Mouse (Mus musculus): Measurements from ENCODE around the gene Pfdn5. TPM values are rescaled to one million over a fixed set of nuclear protein-coding genes. Genes with fewer than 3 reads are reported as not detected.

Pfdn5 gene
- polyA plus RNA-seq, 1 experiment from 2014 or later, result 490 TPM

GRCm38 (mm10) chr15:102355871-102356441, 30.0 kb downstream of the Pfdn5 start:
- Histone ChIP-seq H3K4me1 (ENCODE audit: control insufficient read depth, insufficient read depth, low read length) (peaks cover 34% of the 10 kb centered on the region), H3K27ac (replicated peaks; ENCODE audit: low read depth, low read length) (peak overlapping the region; percentile 94), H3K4me2 (ENCODE audit: low read depth, severe bottlenecking) (peak overlapping the region; percentile 71), H3K9ac (ENCODE audit: low read length) (peak overlapping the region; percentile 80), H3K9me3 (ENCODE audit: control insufficient read depth, low read length) (no peaks in the 10 kb centered on the region), H3K36me3 (ENCODE audit: control insufficient read depth, insufficient read depth, low read length) (no peaks in the 10 kb centered on the region), H3K4me3 (ENCODE audit: low read depth, low read length) (peak overlapping the region; percentile 44), H3K27me3 (ENCODE audit: control insufficient read depth, insufficient read depth, low read length) (no peaks in the 10 kb centered on the region; the same call in 1 of the 2 replicates)
- DNase-seq (ENCODE audit: low spot score) (peak; percentile 83), ATAC-seq (ENCODE audit: insufficient number of reproducible peaks, low FRiP score, low TSS enrichment, low read depth) (peak; percentile 48)
- 2% methylated on average over 38 of the region's 38 CpGs for WGBS

DNA sequence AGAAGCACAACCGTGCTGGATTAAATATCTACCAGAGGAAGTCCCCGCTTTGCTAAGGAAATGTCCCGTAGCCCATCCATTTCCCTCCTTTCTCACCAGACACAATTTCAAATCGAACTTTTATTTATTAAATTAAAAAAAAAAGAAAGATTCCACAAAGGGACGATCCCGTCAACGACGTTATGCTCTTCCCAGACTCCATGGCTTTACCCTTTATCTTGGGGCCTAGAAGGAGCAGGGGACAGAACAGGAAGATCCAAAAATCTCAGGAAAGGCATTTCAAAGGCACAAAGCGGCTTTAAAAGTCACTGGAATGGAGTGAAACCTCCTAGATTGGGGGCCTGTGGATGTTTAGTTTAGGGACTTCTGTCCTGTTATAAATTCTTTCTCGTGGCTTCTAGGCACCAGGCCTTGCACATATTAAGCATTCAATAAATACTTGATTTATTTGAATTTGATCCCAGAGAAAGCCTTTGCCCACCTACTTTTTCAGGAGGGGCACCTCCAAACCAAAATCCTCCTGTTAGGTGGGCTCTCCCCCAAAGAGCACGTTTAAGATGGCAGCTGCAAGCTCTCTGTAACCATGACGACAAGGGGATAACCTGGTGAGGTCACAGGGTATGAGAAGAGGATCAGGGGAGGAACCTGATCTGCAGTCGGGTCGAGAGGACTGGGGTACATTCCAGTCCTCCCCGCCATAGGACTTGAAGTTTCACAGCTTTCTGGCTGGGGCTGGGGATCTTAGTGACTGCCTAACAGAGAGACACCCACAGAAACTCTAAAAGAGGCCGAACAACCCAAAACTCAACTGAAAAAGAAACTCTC, 30.8 kb downstream of the Pfdn5 start:
- H3K4me3 ChIP-seq (ENCODE audit: low read depth, low read length), result no peak overlapping the region
- WGBS, result 23% methylated on average over 16 of the region's 16 CpGs
- DNase-seq (ENCODE audit: low spot score) (no peak), ATAC-seq (ENCODE audit: insufficient number of reproducible peaks, low FRiP score, low TSS enrichment, low read depth) (no peak)
- H3K4me2 ChIP-seq (ENCODE audit: low read depth, severe bottlenecking), result peak overlapping the region; percentile 71
- no peaks in the 10 kb centered on the region for H3K9me3 ChIP-seq (ENCODE audit: control insufficient read depth, low read length)
- peak overlapping the region; percentile 80 for H3K9ac ChIP-seq (ENCODE audit: low read length)
- no peaks in the 10 kb centered on the region for H3K36me3 ChIP-seq (ENCODE audit: control insufficient read depth, insufficient read depth, low read length)
- H3K4me1 ChIP-seq (ENCODE audit: control insufficient read depth, insufficient read depth, low read length), result peaks cover 31% of the 10 kb centered on the region
- peak overlapping the region; percentile 94 for H3K27ac ChIP-seq (replicated peaks; ENCODE audit: low read depth, low read length)
- no peaks in the 10 kb centered on the region; the same call in 1 of the 2 replicates for H3K27me3 ChIP-seq (ENCODE audit: control insufficient read depth, insufficient read depth, low read length)

GRCm38 (mm10) chr15:102358126-102358525, 32.2 kb downstream of the Pfdn5 start:
- Histone ChIP-seq H3K27me3 (ENCODE audit: control insufficient read depth, insufficient read depth, low read length) (no peaks in the 10 kb centered on the region; the same call in 1 of the 2 replicates), H3K9ac (ENCODE audit: low read length) (no peak overlapping the region), H3K4me3 (ENCODE audit: low read depth, low read length) (0 out of 2 replicates have a peak overlapping the region, but pooled peaks have one; percentile 0), H3K4me1 (ENCODE audit: control insufficient read depth, insufficient read depth, low read length) (peaks cover 39% of the 10 kb centered on the region), H3K36me3 (ENCODE audit: control insufficient read depth, insufficient read depth, low read length) (no peaks in the 10 kb centered on the region), H3K27ac (replicated peaks; ENCODE audit: low read depth, low read length) (no peak overlapping the region), H3K4me2 (ENCODE audit: low read depth, severe bottlenecking) (peak overlapping the region; percentile 30; the same call in 1 of the 2 replicates), H3K9me3 (ENCODE audit: control insufficient read depth, low read length) (no peaks in the 10 kb centered on the region)
- DNase-seq (ENCODE audit: low spot score) (peak; percentile 67), ATAC-seq (ENCODE audit: insufficient number of reproducible peaks, low FRiP score, low TSS enrichment, low read depth) (no peak)
- 2% methylated on average over 25 of the region's 25 CpGs for WGBS

DNA sequence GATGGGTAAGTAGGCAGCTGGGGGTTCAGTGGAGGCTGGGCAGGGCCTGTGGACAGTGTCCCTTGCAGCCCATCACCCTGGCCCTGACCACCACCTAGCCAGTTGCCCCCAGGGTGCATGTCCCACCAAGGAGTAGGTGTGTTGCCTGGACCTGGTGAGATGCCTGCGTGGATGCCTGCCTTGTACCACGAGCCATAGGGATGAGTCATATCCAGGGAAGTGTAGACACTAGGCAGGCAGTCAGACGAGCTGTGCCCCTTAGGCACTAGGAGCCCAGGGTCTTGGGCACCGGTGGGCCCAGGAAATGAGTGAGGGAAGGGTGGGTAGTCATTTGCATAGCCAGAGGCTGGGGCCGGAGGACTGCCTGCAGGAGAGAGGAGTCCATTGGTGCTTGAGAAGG, 32.9 kb downstream of the Pfdn5 start:
- H3K9me3 ChIP-seq (ENCODE audit: control insufficient read depth, low read length), result no peaks in the 10 kb centered on the region
- 0 out of 2 replicates have a peak overlapping the region, but pooled peaks have one; percentile 18 for H3K9ac ChIP-seq (ENCODE audit: low read length)
- H3K27me3 ChIP-seq (ENCODE audit: control insufficient read depth, insufficient read depth, low read length), result no peaks in the 10 kb centered on the region; the same call in 1 of the 2 replicates
- no peak overlapping the region for H3K4me3 ChIP-seq (ENCODE audit: low read depth, low read length)
- 35% methylated on average over 5 of the region's 5 CpGs for WGBS
- DNase-seq (ENCODE audit: low spot score), result no peak
- no peaks in the 10 kb centered on the region for H3K36me3 ChIP-seq (ENCODE audit: control insufficient read depth, insufficient read depth, low read length)
- ATAC-seq (ENCODE audit: insufficient number of reproducible peaks, low FRiP score, low TSS enrichment, low read depth), result no peak
- peaks cover 39% of the 10 kb centered on the region for H3K4me1 ChIP-seq (ENCODE audit: control insufficient read depth, insufficient read depth, low read length)
- no peak overlapping the region for H3K4me2 ChIP-seq (ENCODE audit: low read depth, severe bottlenecking)
- H3K27ac ChIP-seq (replicated peaks; ENCODE audit: low read depth, low read length), result no peak overlapping the region

DNA sequence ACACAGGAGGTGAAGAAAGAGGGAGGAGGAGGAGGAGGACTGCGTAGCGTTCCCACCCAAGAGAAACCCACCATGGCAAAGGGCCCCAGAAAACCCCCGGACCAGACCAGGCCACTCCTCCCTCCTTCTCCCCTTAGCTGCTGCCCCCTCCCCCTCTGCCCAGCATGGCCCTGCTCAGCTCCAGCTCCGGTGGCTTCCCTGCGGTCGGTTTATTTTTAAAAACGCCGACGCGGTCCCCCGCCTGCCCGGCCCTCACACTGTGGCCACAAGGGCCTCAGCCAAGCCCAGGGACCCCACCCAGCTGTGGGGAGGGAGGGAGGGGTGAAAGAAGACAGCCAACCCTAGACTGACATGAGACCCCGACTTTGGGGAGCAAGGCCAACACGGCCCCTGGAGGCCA, 36.7 kb downstream of the Pfdn5 start:
- Histone ChIP-seq H3K9ac (ENCODE audit: low read length) (peak overlapping the region; percentile 58), H3K27me3 (ENCODE audit: control insufficient read depth, insufficient read depth, low read length) (no peaks in the 10 kb centered on the region; the same call in 1 of the 2 replicates), H3K36me3 (ENCODE audit: control insufficient read depth, insufficient read depth, low read length) (no peaks in the 10 kb centered on the region), H3K9me3 (ENCODE audit: control insufficient read depth, low read length) (no peaks in the 10 kb centered on the region), H3K4me3 (ENCODE audit: low read depth, low read length) (no peak overlapping the region), H3K4me2 (ENCODE audit: low read depth, severe bottlenecking) (peak overlapping the region; percentile 43), H3K4me1 (ENCODE audit: control insufficient read depth, insufficient read depth, low read length) (peaks cover 31% of the 10 kb centered on the region), H3K27ac (replicated peaks; ENCODE audit: low read depth, low read length) (peak overlapping the region; percentile 18; the same call in 1 of the 2 replicates)
- ATAC-seq (ENCODE audit: insufficient number of reproducible peaks, low FRiP score, low TSS enrichment, low read depth), result 0 out of 2 replicates have a peak, but pooled peaks have one; percentile 9
- WGBS, result 10% methylated on average over 14 of the region's 14 CpGs
- peak; percentile 51 for DNase-seq (ENCODE audit: low spot score)

DNA sequence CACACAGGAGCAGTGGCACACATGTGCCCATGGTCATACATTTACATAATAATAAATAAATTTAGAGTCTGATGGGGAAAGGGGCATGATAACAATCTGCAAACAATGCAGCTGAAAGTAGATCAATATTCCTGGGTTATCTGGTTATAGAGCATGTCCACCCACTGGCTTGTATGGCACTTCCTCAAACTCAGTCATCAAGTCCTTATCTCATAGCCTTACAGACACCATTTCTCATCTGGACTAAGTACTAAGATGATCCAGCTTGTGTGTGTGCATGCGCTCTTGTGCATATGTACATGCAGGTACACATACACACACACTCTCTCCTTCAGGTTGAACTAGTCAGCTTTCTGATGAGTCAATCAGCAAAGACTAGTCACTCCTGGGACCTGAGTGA, 38.8 kb downstream of the Pfdn5 start:
- 93% methylated on average over 1 of the region's 1 CpGs for WGBS
- no peak overlapping the region for H3K4me3 ChIP-seq (ENCODE audit: low read depth, low read length)
- no peak overlapping the region for H3K4me2 ChIP-seq (ENCODE audit: low read depth, severe bottlenecking)

GRCm38 (mm10) chr15:102366238-102366637, 40.3 kb downstream of the Pfdn5 start:
- Histone ChIP-seq H3K36me3 (ENCODE audit: control insufficient read depth, insufficient read depth, low read length) (no peaks in the 10 kb centered on the region), H3K4me1 (ENCODE audit: control insufficient read depth, insufficient read depth, low read length) (peaks cover 29% of the 10 kb centered on the region), H3K4me2 (ENCODE audit: low read depth, severe bottlenecking) (peak overlapping the region; percentile 36), H3K27ac (replicated peaks; ENCODE audit: low read depth, low read length) (no peak overlapping the region), H3K27me3 (ENCODE audit: control insufficient read depth, insufficient read depth, low read length) (no peaks in the 10 kb centered on the region), H3K9ac (ENCODE audit: low read length) (no peak overlapping the region), H3K4me3 (ENCODE audit: low read depth, low read length) (peak overlapping the region; percentile 21; the same call in 1 of the 2 replicates), H3K9me3 (ENCODE audit: control insufficient read depth, low read length) (no peaks in the 10 kb centered on the region)
- 5% methylated on average over 7 of the region's 7 CpGs for WGBS
- ATAC-seq (ENCODE audit: insufficient number of reproducible peaks, low FRiP score, low TSS enrichment, low read depth) (no peak), DNase-seq (ENCODE audit: low spot score) (no peak)

More for the DNA sequence above, 38.8 kb downstream of the Pfdn5 start:
- ATAC-seq (ENCODE audit: insufficient number of reproducible peaks, low FRiP score, low TSS enrichment, low read depth) (no peak), DNase-seq (ENCODE audit: low spot score) (no peak)
- H3K9ac ChIP-seq (ENCODE audit: low read length), result no peak overlapping the region
- H3K9me3 ChIP-seq (ENCODE audit: control insufficient read depth, low read length), result no peaks in the 10 kb centered on the region
- no peak overlapping the region for H3K27ac ChIP-seq (replicated peaks; ENCODE audit: low read depth, low read length)
- H3K36me3 ChIP-seq (ENCODE audit: control insufficient read depth, insufficient read depth, low read length), result no peaks in the 10 kb centered on the region
- H3K4me1 ChIP-seq (ENCODE audit: control insufficient read depth, insufficient read depth, low read length), result peaks cover 15% of the 10 kb centered on the region; the same call in 1 of the 2 replicates
- no peaks in the 10 kb centered on the region for H3K27me3 ChIP-seq (ENCODE audit: control insufficient read depth, insufficient read depth, low read length)

GRCm38 (mm10) chr15:102366733-102367344, 40.9 kb downstream of the Pfdn5 start, which contains the start of gene Sp7:
Gene Sp7 (minus strand): TSS chr15:102367182.
- no peaks in the 10 kb centered on the region for H3K9me3 ChIP-seq (ENCODE audit: control insufficient read depth, low read length)
- WGBS, result 9% methylated on average over 15 of the region's 15 CpGs
- H3K36me3 ChIP-seq (ENCODE audit: control insufficient read depth, insufficient read depth, low read length), result no peaks in the 10 kb centered on the region
- H3K4me2 ChIP-seq (ENCODE audit: low read depth, severe bottlenecking), result peak within 1 kb of the TSS; percentile 36
- peak within 1 kb of the TSS; percentile 21; the same call in 1 of the 2 replicates for H3K4me3 ChIP-seq (ENCODE audit: low read depth, low read length)
- H3K27ac ChIP-seq (replicated peaks; ENCODE audit: low read depth, low read length), result no peak within 1 kb of the TSS
- H3K9ac ChIP-seq (ENCODE audit: low read length), result 0 out of 2 replicates have a peak within 1 kb of the TSS, but pooled peaks have one; percentile 12
- DNase-seq (ENCODE audit: low spot score) (peak; percentile 65), ATAC-seq (ENCODE audit: insufficient number of reproducible peaks, low FRiP score, low TSS enrichment, low read depth) (no peak)
- H3K4me1 ChIP-seq (ENCODE audit: control insufficient read depth, insufficient read depth, low read length), result peaks cover 29% of the 10 kb centered on the region
- H3K27me3 ChIP-seq (ENCODE audit: control insufficient read depth, insufficient read depth, low read length), result no peaks in the 10 kb centered on the region

Measured in limb, embryonic 11.5 days (tissue).